Mouse (Mus musculus) cortical plate, adult 2 months (tissue): ENCODE measurements at regions not wholly inside any gene's neighbourhood (a gene's known extent, or its start where the extent isn't known, plus 50 kb on each side); places are given as distances from the start of the nearest gene placed in this dataset.

Source experiments
- CTCF ChIP-seq: fragments of 200-500 bp; IDR thresholded peaks from 2 replicates; pipeline ENCODE4 v1.5.1; 2011; ENCODE audit warnings: mild to moderate bottlenecking, control low read depth, low read length; ENCODE audit not compliant: insufficient read depth; ENCODE audit errors: extremely low read depth
- POLR2A ChIP-seq: fragments of 200-500 bp; IDR thresholded peaks from 2 replicates; pipeline ENCODE4 v1.6.1; 2011; ENCODE audit warnings: mild to moderate bottlenecking, low read length, control low read depth; ENCODE audit not compliant: insufficient read depth; ENCODE audit errors: extremely low read depth

DNA sequence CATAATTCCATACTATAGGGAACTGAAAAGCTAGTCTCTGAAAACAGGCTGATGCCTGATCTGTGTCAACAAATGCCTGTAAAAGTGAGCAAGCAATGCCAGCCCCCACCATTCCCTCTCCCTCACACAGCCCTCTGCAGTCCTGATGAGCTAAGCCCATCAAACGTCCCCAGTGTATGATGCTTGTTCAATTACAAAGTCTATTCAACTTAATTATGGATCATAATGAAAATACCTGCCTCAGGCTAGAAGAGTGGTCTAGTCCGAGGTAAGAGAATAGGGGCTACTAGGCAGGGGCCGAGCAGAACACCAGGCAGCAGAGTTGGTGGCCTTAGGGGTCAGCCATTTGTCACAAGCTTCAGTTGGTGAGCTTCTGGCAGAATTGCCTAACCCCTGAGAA, 71.3 kb downstream of the Prdm13 start:
- TF ChIP-seq CTCF (no peak), POLR2A (no peak)
